Mouse (Mus musculus) spleen, adult 18-20 months (tissue): Measurements from ENCODE around the gene Gm14308.
"Not testable (repeated sequence)": the region's sequence is repeated elsewhere in the genome, so short reads cannot be mapped to it uniquely, and the experiment has no call there.

Experiments
- DNase-seq, 2 experiments: peaks; one replicate each; pipeline ENCODE4 v3.0.0; 2022; ENCODE audit warnings: mixed read lengths in 2 of 2

Gm14308 gene

DNA sequence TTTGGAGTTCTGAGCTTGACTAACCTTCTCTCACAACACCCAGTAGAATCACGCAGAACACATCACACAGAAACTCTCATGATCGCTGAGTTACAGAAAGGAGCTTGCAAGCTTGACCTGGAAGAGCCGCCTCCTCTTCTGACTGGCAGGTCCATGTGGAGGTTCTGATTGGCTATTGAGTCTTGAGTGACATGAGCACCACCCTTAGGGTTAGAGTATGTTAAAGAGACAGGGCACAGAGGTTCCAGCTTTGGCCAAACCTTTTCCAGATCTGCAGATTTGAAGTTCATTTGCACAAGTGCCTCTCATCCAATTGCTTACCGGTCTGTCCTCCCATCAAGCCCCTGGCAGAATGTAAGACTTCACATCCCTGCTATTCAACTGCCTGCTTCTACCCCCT is at the start of gene Gm14308:
TSS of gene Gm14308 (minus strand) at position 101 of the 400 bp plus-strand sequence.
- DNase-seq: not testable (repeated sequence)

DNA sequence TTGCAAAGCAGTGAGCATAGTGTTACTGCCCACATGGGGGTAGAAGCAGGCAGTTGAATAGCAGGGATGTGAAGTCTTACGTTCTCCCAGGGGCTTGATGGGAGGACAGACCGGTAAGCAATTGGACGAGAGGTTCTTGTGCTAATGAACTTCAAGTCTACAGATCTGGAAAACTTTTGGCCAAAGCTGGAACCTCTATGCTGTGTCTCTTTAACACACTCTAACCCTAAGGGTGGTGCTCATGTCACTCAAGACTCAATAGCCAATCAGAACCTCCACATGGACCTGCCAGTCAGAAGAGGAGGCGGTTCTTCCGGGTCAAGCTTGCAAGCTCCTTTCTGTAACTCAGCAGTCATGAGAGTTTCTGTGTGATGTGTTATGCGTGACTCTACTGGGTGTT is 34.1 kb upstream of the Gm14308 start, which contains the start of gene Zfp973:
TSS of gene Zfp973 (plus strand) at position 301 of the 400 bp plus-strand sequence.
- not testable (repeated sequence) for DNase-seq
